In genomic region chr3:79108246-79108645, GRCm38 (mm10) we compare ENCODE assay signal across 7 mouse cellular contexts.
"Had no signal": no experiment of that assay in that cellular context is flagged by ENCODE, and none has a peak within 500 bp of the region (broad histone marks: within the 10 kb centered on the region; RNA-seq: fewer than 3 reads in every experiment).

No protein-coding gene starts in this region.

- DNase-seq: kidney, postnatal 25 days; layer of hippocampus, adult 9-11 months; layer of hippocampus, postnatal 36 days; lung, embryonic 14.5 days; lung, postnatal 10 days; right cerebral cortex, adult 18-20 months; right cerebral cortex, postnatal 25 days had no signal
